In genomic region chr16:11752557-11752956, GRCm38 (mm10) we compare ENCODE assay signal across 21 mouse cellular contexts.
DNase-seq lines count a peak whose midpoint lies in the region; ATAC-seq and TF ChIP-seq lines count a peak whose summit lies in the region.
"Had no signal": no experiment of that assay in that cellular context is flagged by ENCODE, and none has a peak within 500 bp of the region (broad histone marks: within the 10 kb centered on the region; RNA-seq: fewer than 3 reads in every experiment).

No protein-coding gene starts in this region.

- no peaks in the 10 kb centered on the region for H3K9me3 ChIP-seq in heart, embryonic 10.5 days
- no peaks in the 10 kb centered on the region for H3K9me3 ChIP-seq in midbrain, embryonic 11.5 days (ENCODE audit: control insufficient read depth, low read length)
- H3K9me3 ChIP-seq in midbrain, embryonic 14.5 days (ENCODE audit: control insufficient read depth, low read length) = no peaks in the 10 kb centered on the region
- H3K9me3 ChIP-seq: embryonic facial prominence, embryonic 10.5 days; embryonic facial prominence, embryonic 12.5 days; forebrain, embryonic 13.5 days; forebrain, embryonic 15.5 days had no signal

- no peak overlapping the region for H3K27ac ChIP-seq in heart, embryonic 10.5 days
- no peak overlapping the region for H3K27ac ChIP-seq in midbrain, embryonic 11.5 days (ENCODE audit: low read depth, low read length)
- no peak overlapping the region for H3K27ac ChIP-seq in midbrain, embryonic 14.5 days (replicated peaks; ENCODE audit: low read depth, low read length)
- H3K27ac ChIP-seq in small intestine, adult 2 months (ENCODE audit: insufficient read depth, low read depth, low read length) = peak overlapping the region; percentile 27
- no peak overlapping the region for H3K27ac ChIP-seq in thymus, adult 2 months (ENCODE audit: control insufficient read depth, insufficient read depth, low read length)
- H3K27ac ChIP-seq: embryonic facial prominence, embryonic 10.5 days; embryonic facial prominence, embryonic 12.5 days; forebrain, embryonic 13.5 days; forebrain, embryonic 15.5 days had no signal

- H3K4me2 ChIP-seq in midbrain, embryonic 11.5 days = no peak overlapping the region
- H3K4me2 ChIP-seq in midbrain, embryonic 14.5 days (ENCODE audit: low read length) = no peak overlapping the region
- H3K4me2 ChIP-seq: embryonic facial prominence, embryonic 12.5 days; forebrain, embryonic 13.5 days; forebrain, embryonic 15.5 days had no signal

- H3K4me1 ChIP-seq in heart, embryonic 10.5 days = no peaks in the 10 kb centered on the region
- no peaks in the 10 kb centered on the region for H3K4me1 ChIP-seq in midbrain, embryonic 11.5 days (ENCODE audit: control insufficient read depth, insufficient read depth, low read length)
- no peaks in the 10 kb centered on the region for H3K4me1 ChIP-seq in midbrain, embryonic 14.5 days (ENCODE audit: control insufficient read depth, insufficient read depth, low read length)
- peaks cover 6% of the 10 kb centered on the region; the same call in 1 of the 2 replicates for H3K4me1 ChIP-seq in small intestine, adult 2 months (ENCODE audit: control insufficient read depth, insufficient read depth, insufficient read length, low read length)
- H3K4me1 ChIP-seq in thymus, adult 2 months (replicated peaks; ENCODE audit: control insufficient read depth, insufficient read depth, low read length) = 0 out of 2 replicates have a peak, but pooled peaks cover 3% of the 10 kb centered on the region
- H3K4me1 ChIP-seq: embryonic facial prominence, embryonic 10.5 days; embryonic facial prominence, embryonic 12.5 days; forebrain, embryonic 13.5 days; forebrain, embryonic 15.5 days had no signal

- WGBS in heart, embryonic 10.5 days = 86% methylated on average over 5 of the region's 5 CpGs
- WGBS in midbrain, embryonic 11.5 days = 88% methylated on average over 5 of the region's 5 CpGs
- 84% methylated on average over 5 of the region's 5 CpGs for WGBS in midbrain, embryonic 14.5 days
- WGBS in small intestine, adult 2 months = 40% methylated on average over 5 of the region's 5 CpGs
- 45% methylated on average over 5 of the region's 5 CpGs for WGBS in thymus, adult 2 months

- peak; percentile 61 for DNase-seq in heart, embryonic 10.5 days (ENCODE audit: low spot score)
- DNase-seq in heart, postnatal 25 days (ENCODE audit: low spot score) = no peak
- peak; percentile 41 for DNase-seq in midbrain, embryonic 11.5 days (ENCODE audit: low spot score, missing footprints)
- DNase-seq in midbrain, embryonic 14.5 days = no peak
- DNase-seq in thymus, adult 2 months = no peak
- no peak for DNase-seq in left cerebral cortex, postnatal 4 days
- DNase-seq: adrenal gland, adult 2 months; adrenal gland, postnatal 10 days; adrenal gland, postnatal 25 days; cerebellum, adult 11 months; cerebellum, adult 18-20 months; cerebellum, adult 8-10 months; cerebellum, adult 9-11 months; cerebellum, postnatal 14 days; cerebellum, postnatal 36 days had no signal

- TF ChIP-seq CTCF in small intestine, adult 2 months (IDR thresholded peaks at IDR 0.05; ENCODE audit: extremely low read depth, insufficient read length, insufficient replicate concordance, low read depth, low read length) = no peak
- no peak for TF ChIP-seq CTCF in thymus, adult 2 months (IDR thresholded peaks at IDR 0.05; ENCODE audit: borderline replicate concordance, control insufficient read depth, extremely low read depth, insufficient read depth, low read length, poor library complexity)

- intact Hi-C loops in heart, postnatal 25 days (cut with DNase I) = no loop called here
- intact Hi-C loops in left cerebral cortex, postnatal 4 days (cut with DNase I) = no loop called here

- no peak overlapping the region for H3K9ac ChIP-seq in midbrain, embryonic 11.5 days (ENCODE audit: low read length)
- no peak overlapping the region for H3K9ac ChIP-seq in midbrain, embryonic 14.5 days (replicated peaks; ENCODE audit: low read length)
- H3K9ac ChIP-seq: embryonic facial prominence, embryonic 12.5 days; forebrain, embryonic 13.5 days; forebrain, embryonic 15.5 days had no signal

- H3K4me3 ChIP-seq in heart, embryonic 10.5 days = no peak overlapping the region
- H3K4me3 ChIP-seq in midbrain, embryonic 11.5 days (ENCODE audit: low read depth, low read length) = no peak overlapping the region
- H3K4me3 ChIP-seq in midbrain, embryonic 14.5 days (replicated peaks; ENCODE audit: low read depth, low read length) = no peak overlapping the region
- H3K4me3 ChIP-seq in small intestine, adult 2 months (ENCODE audit: low read depth, low read length) = no peak overlapping the region
- no peak overlapping the region for H3K4me3 ChIP-seq in thymus, adult 2 months (ENCODE audit: control insufficient read depth, insufficient read depth, low read length)
- H3K4me3 ChIP-seq: embryonic facial prominence, embryonic 10.5 days; embryonic facial prominence, embryonic 12.5 days; forebrain, embryonic 13.5 days; forebrain, embryonic 15.5 days had no signal

- H3K27me3 ChIP-seq in heart, embryonic 10.5 days (ENCODE audit: insufficient read depth, poor library complexity, severe bottlenecking) = no peaks in the 10 kb centered on the region
- H3K27me3 ChIP-seq in midbrain, embryonic 11.5 days (ENCODE audit: control insufficient read depth, insufficient read depth, low read length) = no peaks in the 10 kb centered on the region
- no peaks in the 10 kb centered on the region for H3K27me3 ChIP-seq in midbrain, embryonic 14.5 days (ENCODE audit: control insufficient read depth, insufficient read depth, low read length)
- no peaks in the 10 kb centered on the region for H3K27me3 ChIP-seq in small intestine, adult 2 months (ENCODE audit: control insufficient read depth, insufficient read depth, low read length)
- H3K27me3 ChIP-seq in thymus, adult 2 months (ENCODE audit: control insufficient read depth, insufficient read depth, low read length) = no peaks in the 10 kb centered on the region
- H3K27me3 ChIP-seq: embryonic facial prominence, embryonic 12.5 days; forebrain, embryonic 13.5 days; forebrain, embryonic 15.5 days had no signal

- H3K36me3 ChIP-seq in heart, embryonic 10.5 days = no peaks in the 10 kb centered on the region
- H3K36me3 ChIP-seq in midbrain, embryonic 11.5 days (ENCODE audit: control insufficient read depth, insufficient read depth, low read length) = no peaks in the 10 kb centered on the region
- H3K36me3 ChIP-seq in midbrain, embryonic 14.5 days (ENCODE audit: control insufficient read depth, insufficient read depth, low read length) = peaks cover 6% of the 10 kb centered on the region; the same call in 1 of the 2 replicates
- peaks cover 4% of the 10 kb centered on the region; the same call in 1 of the 2 replicates for H3K36me3 ChIP-seq in small intestine, adult 2 months (ENCODE audit: control insufficient read depth, insufficient read depth, low read length)
- no peaks in the 10 kb centered on the region for H3K36me3 ChIP-seq in thymus, adult 2 months (ENCODE audit: control insufficient read depth, insufficient read depth, low read length)
- H3K36me3 ChIP-seq: embryonic facial prominence, embryonic 10.5 days; embryonic facial prominence, embryonic 12.5 days; forebrain, embryonic 15.5 days had no signal

- no peak for ATAC-seq in midbrain, embryonic 11.5 days (ENCODE audit: low FRiP score)
- ATAC-seq in midbrain, embryonic 14.5 days (ENCODE audit: low FRiP score, low TSS enrichment) = no peak
- ATAC-seq in hematopoietic stem cell, adult 5-6 weeks (replicated peaks in 1 of 2; ENCODE audit: insufficient read depth in 1 of 2, low FRiP score in 2 of 2, low TSS enrichment in 1 of 2, low read depth in 1 of 2, poor library complexity in 2 of 2, severe bottlenecking in 2 of 2) = peak; percentile 58 to 63
- ATAC-seq: forebrain, embryonic 13.5 days; forebrain, embryonic 15.5 days had no signal

- no peak for TF ChIP-seq POLR2A in small intestine, adult 2 months (IDR thresholded peaks at IDR 0.05; ENCODE audit: low read depth, low read length)
- TF ChIP-seq POLR2A in thymus, adult 2 months (IDR thresholded peaks at IDR 0.05; ENCODE audit: control insufficient read depth, extremely low read depth, insufficient read depth, low read length, poor library complexity) = no peak

Comparison
In these comparisons a context has a peak if more than half of its experiments do, and no peak if none do; other contexts are left out.
1. DNase-seq: peak in heart, embryonic 10.5 days (single experiment) and midbrain, embryonic 11.5 days (single experiment); none in heart, postnatal 25 days (single experiment), midbrain, embryonic 14.5 days (single experiment), thymus, adult 2 months (single experiment) and left cerebral cortex, postnatal 4 days (single experiment).
2. ATAC-seq: peak in hematopoietic stem cell, adult 5-6 weeks (2 of 2); none in midbrain, embryonic 11.5 days (single experiment) and midbrain, embryonic 14.5 days (single experiment).